Mouse (Mus musculus) neural tube, embryonic 11.5 days (tissue): ENCODE measurements at regions not wholly inside any gene's neighbourhood (a gene's known extent, or its start where the extent isn't known, plus 50 kb on each side); places are given as distances from the start of the nearest gene placed in this dataset.

ENCODE experiments used
- ATAC-seq: fragments of 200-750 bp; cut with Nextera tagmentation; 2 replicates; pipeline ENCODE4 v1.8.0; 2017; ENCODE audit warnings: moderate number of reproducible peaks, mild to moderate bottlenecking, moderate TSS enrichment, moderate library complexity; ENCODE audit not compliant: insufficient read depth, low FRiP score, low TSS enrichment
- DNase-seq: peaks from one replicate; pipeline ENCODE4 v3.0.0-alpha.2; 2015; ENCODE audit warnings: low spot score
- H3K27ac ChIP-seq: fragments of 300-500 bp; sonication (generic); 2 replicates; pipeline ENCODE4 v1.5.1; 2014; ENCODE audit warnings: low read depth, mild to moderate bottlenecking, low read length
- H3K27me3 ChIP-seq: fragments of 300-500 bp; sonication (generic); 2 replicates; pipeline ENCODE4 v1.6.1; 2014; ENCODE audit warnings: mild to moderate bottlenecking, low read length, mixed read lengths; ENCODE audit not compliant: control insufficient read depth, insufficient read depth
- H3K36me3 ChIP-seq: fragments of 300-500 bp; sonication (generic); 2 replicates; pipeline ENCODE4 v1.6.1; 2014; ENCODE audit warnings: mild to moderate bottlenecking, low read length, moderate library complexity, mixed read lengths; ENCODE audit not compliant: control insufficient read depth, insufficient read depth
- H3K4me1 ChIP-seq: fragments of 300-500 bp; sonication (generic); 2 replicates; pipeline ENCODE4 v1.6.1; 2014; ENCODE audit warnings: low read length, mixed read lengths; ENCODE audit not compliant: control insufficient read depth, insufficient read depth
- H3K4me2 ChIP-seq: fragments of 300-500 bp; sonication (generic); 2 replicates; pipeline ENCODE4 v1.6.1; 2014; ENCODE audit warnings: low read depth, mild to moderate bottlenecking, moderate library complexity
- H3K4me3 ChIP-seq: fragments of 300-500 bp; sonication (generic); 2 replicates; pipeline ENCODE4 v1.5.1; 2014; ENCODE audit warnings: low read depth, low read length
- H3K9ac ChIP-seq: fragments of 300-500 bp; sonication (generic); 2 replicates; pipeline ENCODE4 v1.6.1; 2014; ENCODE audit warnings: mild to moderate bottlenecking, low read length
- H3K9me3 ChIP-seq: fragments of 300-500 bp; sonication (generic); 2 replicates; pipeline ENCODE4 v1.6.1; 2016; ENCODE audit warnings: low read length; ENCODE audit not compliant: control insufficient read depth
- whole genome bisulfite sequencing: fragments of 180-500 bp; shearing (Covaris S2); extraction: QIAGEN DNeasy Blood & Tissue Kit; methylation state at CpG from one replicate; pipeline ENCODE4 v1.1.7; 2014; 5-methylcytosine and 5-hydroxymethylcytosine counted together

DNA sequence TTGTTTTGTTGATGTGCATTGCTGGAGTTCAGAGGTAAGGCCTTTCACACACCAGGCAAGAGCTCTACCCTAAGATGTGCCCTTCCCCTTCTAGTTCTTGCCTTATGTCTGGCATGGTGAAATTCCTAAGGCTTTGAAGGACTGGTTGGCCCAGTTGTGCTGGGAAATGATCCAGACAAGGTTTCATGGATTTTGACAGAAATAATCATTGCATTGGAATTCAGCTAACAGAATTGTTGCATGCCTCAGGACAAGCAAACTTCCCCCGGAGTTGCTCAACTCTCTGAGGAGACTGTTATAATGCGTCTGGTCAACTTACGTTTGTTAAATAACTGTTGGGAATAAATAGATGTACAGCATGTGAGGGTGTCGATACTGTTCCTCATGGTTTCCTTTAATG is 80.6 kb upstream of the 1700016C15Rik start:
- 92% methylated on average over 4 of the region's 4 CpGs for WGBS
- H3K9ac ChIP-seq = no peak overlapping the region
- no peak overlapping the region for H3K4me2 ChIP-seq
- no peak overlapping the region for H3K4me3 ChIP-seq
- H3K27ac ChIP-seq = no peak overlapping the region
- H3K9me3 ChIP-seq = no peaks in the 10 kb centered on the region
- DNase-seq (no peak), ATAC-seq (no peak)
- H3K36me3 ChIP-seq = no peaks in the 10 kb centered on the region
- H3K4me1 ChIP-seq = no peaks in the 10 kb centered on the region
- no peaks in the 10 kb centered on the region for H3K27me3 ChIP-seq

DNA sequence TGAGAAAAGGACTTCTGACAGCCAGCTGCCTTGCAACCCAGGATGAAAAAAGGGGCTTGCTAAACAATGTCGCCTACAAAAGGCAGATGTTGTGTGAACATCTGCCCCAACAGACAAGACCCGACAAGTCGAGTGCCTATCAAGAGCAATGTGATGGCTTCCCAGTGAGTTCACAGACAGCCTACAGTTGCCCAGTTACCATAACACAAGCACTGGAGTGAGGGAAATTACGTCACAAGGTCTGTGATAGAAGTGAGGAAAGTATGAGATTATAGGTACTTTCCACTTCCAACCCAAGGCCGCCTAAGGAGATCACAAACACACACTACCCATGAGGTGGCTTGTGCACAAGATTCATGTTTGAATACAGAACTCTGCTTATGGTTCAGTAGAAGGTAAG is 78.4 kb upstream of the 1700016C15Rik start:
- H3K9ac ChIP-seq = no peak overlapping the region
- H3K27me3 ChIP-seq = no peaks in the 10 kb centered on the region
- no peak overlapping the region for H3K4me3 ChIP-seq
- no peak overlapping the region for H3K27ac ChIP-seq
- H3K4me1 ChIP-seq = no peaks in the 10 kb centered on the region
- no peak overlapping the region for H3K4me2 ChIP-seq
- no peaks in the 10 kb centered on the region for H3K36me3 ChIP-seq
- no peak for DNase-seq
- WGBS = 77% methylated on average over 5 of the region's 5 CpGs
- H3K9me3 ChIP-seq = no peaks in the 10 kb centered on the region
- no peak for ATAC-seq

DNA sequence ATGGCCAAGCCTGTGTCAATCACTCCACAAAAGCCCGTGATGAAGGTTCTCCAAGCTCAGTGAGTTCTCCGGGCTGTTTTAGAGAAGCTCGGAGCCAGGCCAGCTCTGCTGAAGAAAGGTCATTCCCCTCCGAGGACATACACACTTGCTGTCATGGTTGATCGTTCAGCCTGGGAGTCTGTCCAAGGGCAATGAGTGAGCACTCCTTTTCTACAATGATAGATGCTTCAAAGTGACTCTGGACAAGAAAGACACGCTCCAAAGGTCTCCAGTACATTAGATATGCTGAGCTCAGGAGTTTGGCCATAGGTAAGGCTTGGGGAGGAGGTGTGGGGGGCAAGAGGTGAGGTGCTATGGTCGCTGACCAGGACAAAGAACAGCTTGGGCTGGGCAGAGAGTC is 66.5 kb upstream of the 1700016C15Rik start:
- DNase-seq = no peak
- no peak overlapping the region for H3K4me2 ChIP-seq
- H3K4me1 ChIP-seq = no peaks in the 10 kb centered on the region
- H3K9ac ChIP-seq = no peak overlapping the region
- no peak overlapping the region for H3K4me3 ChIP-seq
- H3K27ac ChIP-seq = no peak overlapping the region
- no peak for ATAC-seq
- no peaks in the 10 kb centered on the region for H3K36me3 ChIP-seq
- no peaks in the 10 kb centered on the region for H3K27me3 ChIP-seq
- no peaks in the 10 kb centered on the region for H3K9me3 ChIP-seq
- WGBS = 89% methylated on average over 7 of the region's 7 CpGs

DNA sequence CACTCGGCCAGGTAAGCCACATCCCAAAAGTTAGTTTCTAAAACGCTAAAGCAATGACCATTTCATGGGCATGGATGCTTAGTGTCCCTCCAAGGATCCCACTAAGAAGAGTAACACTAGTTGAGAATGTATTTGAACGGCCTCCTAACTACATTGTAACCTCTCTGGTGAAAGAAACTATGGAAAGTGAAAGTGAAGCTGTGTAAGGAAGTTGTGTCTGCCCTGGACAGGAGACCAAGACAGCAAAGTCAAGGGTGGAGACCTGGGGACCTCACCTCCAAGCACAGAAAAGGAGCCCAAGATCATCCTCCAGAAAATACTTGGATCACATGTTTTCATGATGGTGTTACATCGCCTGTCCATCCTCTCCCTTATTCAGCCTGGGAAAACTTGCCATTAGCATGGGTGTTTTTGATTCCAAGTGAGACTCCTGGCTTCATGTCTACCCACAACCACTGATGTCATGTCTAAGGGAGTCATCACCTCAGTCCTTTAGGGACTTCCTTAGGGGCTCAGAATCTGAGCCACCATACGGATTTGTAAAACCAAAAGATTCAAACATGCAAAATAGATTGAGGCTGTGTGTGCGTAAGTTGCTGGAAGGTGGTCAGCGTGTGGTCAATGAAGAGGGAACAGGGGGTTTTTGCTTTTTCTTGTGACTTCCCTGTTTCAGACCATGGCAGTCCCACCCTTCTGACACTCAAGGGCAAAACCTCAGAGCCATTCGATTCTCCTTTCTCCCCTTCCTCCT is 62.4 kb upstream of the 1700016C15Rik start:
- Histone ChIP-seq H3K27me3 (no peaks in the 10 kb centered on the region), H3K4me1 (no peaks in the 10 kb centered on the region), H3K4me2 (no peak overlapping the region), H3K9me3 (no peaks in the 10 kb centered on the region), H3K36me3 (no peaks in the 10 kb centered on the region), H3K9ac (no peak overlapping the region), H3K4me3 (no peak overlapping the region), H3K27ac (no peak overlapping the region)
- DNase-seq (no peak), ATAC-seq (no peak)
- 86% methylated on average over 8 of the region's 8 CpGs for WGBS

DNA sequence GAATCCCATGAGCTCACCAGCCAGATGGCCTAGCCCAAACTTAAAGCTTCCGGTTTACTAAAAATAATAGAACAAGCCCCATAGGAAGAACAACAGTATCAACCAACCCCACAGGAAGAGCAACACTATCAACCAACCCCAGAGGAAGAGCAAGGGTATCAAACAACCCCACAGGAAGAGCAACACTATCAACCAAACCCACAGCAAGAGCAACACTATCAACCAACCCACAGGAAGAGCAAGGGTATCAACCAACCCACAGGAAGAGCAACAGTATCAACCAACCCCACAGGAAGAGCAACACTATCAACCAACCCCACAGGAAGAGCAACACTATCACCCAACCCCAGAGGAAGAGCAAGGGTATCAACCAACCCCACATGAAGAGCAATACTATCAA is 59.0 kb upstream of the 1700016C15Rik start:
- DNase-seq (no peak), ATAC-seq (no peak)
- Histone ChIP-seq H3K9ac (no peak overlapping the region), H3K27ac (no peak overlapping the region), H3K36me3 (no peaks in the 10 kb centered on the region), H3K27me3 (no peaks in the 10 kb centered on the region), H3K4me1 (no peaks in the 10 kb centered on the region), H3K9me3 (no peaks in the 10 kb centered on the region), H3K4me3 (no peak overlapping the region), H3K4me2 (no peak overlapping the region)
- 90% methylated on average over 1 of the region's 1 CpGs for WGBS

DNA sequence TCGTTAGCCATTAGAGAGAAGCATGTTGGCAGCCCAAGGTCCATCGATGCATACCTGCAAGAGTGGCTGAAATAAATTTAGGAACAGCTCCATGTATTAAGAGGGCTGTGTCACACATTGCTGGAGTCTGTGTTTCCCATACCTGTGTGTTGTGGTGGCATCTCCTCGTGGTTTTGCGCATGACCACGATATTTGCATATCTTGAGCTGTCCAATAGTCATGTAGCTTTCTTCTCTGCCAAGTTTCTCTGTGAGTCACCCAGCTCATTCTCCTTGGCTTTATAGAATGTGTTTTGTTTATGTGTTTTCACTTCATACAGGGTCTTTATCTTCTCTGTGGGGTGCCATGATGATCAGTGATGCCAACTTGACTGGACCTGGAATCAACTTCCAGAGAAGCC is 53.0 kb upstream of the 1700016C15Rik start:
- no peak overlapping the region for H3K4me3 ChIP-seq
- H3K36me3 ChIP-seq = no peaks in the 10 kb centered on the region
- no peaks in the 10 kb centered on the region for H3K9me3 ChIP-seq
- H3K27ac ChIP-seq = no peak overlapping the region
- WGBS = 94% methylated on average over 5 of the region's 5 CpGs
- H3K27me3 ChIP-seq = no peaks in the 10 kb centered on the region
- H3K4me1 ChIP-seq = no peaks in the 10 kb centered on the region
- no peak for DNase-seq
- H3K9ac ChIP-seq = no peak overlapping the region
- no peak for ATAC-seq
- no peak overlapping the region for H3K4me2 ChIP-seq

DNA sequence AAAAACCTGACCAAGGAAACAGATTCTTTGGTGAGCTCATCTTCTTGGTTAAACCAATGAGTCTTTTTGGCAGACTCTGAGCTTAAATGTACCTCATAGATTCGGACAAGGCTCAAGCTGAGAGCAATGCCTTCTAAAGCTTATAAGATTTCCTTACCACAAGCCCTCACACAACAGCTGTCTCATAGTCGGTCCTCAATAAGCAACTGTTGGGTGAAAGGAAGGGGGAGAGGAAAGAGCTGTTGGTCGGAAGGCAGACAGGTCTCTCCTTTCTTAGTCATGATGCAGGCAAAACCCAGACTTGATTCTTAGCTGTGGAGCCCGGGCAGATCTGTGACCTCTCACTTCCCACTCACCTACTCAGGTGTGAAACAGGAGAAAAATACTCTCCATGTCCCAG is 50.8 kb upstream of the 1700016C15Rik start:
- H3K4me1 ChIP-seq = no peaks in the 10 kb centered on the region
- WGBS = 83% methylated on average over 4 of the region's 4 CpGs
- H3K36me3 ChIP-seq = no peaks in the 10 kb centered on the region
- H3K27ac ChIP-seq = no peak overlapping the region
- H3K27me3 ChIP-seq = no peaks in the 10 kb centered on the region
- DNase-seq (no peak), ATAC-seq (no peak)
- no peak overlapping the region for H3K4me3 ChIP-seq
- H3K4me2 ChIP-seq = no peak overlapping the region
- no peaks in the 10 kb centered on the region for H3K9me3 ChIP-seq
- H3K9ac ChIP-seq = no peak overlapping the region
